Mouse (Mus musculus) myocyte (in vitro differentiated cells): Measurements from ENCODE around the gene Slc24a5.

Experiments
- MAX ChIP-seq: IDR thresholded peaks from one replicate; pipeline ENCODE4 v1.6.1; 2011; ENCODE audit warnings: low read depth, mild to moderate bottlenecking, control low read depth
- POLR2A ChIP-seq: IDR thresholded peaks from one replicate; pipeline ENCODE4 v1.6.1; 2011; ENCODE audit warnings: low read depth, mild to moderate bottlenecking, control low read depth, moderate library complexity; ENCODE audit not compliant: insufficient read length
- POLR2AphosphoS2 ChIP-seq: IDR thresholded peaks from one replicate; pipeline ENCODE4 v1.6.1; 2011; ENCODE audit warnings: low read depth, control low read depth; ENCODE audit not compliant: insufficient read length
- USF1 ChIP-seq: IDR thresholded peaks from one replicate; pipeline ENCODE4 v1.6.1; 2011; ENCODE audit warnings: low read depth, mild to moderate bottlenecking, control low read depth, moderate library complexity

- TF ChIP-seq POLR2AphosphoS2, result no peak
- no peak for TF ChIP-seq POLR2A
- no peak for TF ChIP-seq USF1
- TF ChIP-seq MAX, result no peak
Measured at GRCm38 (mm10) chr2:125030591-125030990, 37.3 kb upstream of the Slc24a5 start.
